Mouse (Mus musculus): ENCODE measurements around the gene P2rx4.
A peak's percentile ranks its signal among the peaks of the same experiment; 100 is the strongest.

The P2rx4 gene

GRCm38 (mm10) chr5:122703574-122703973 lies 3.8 kb upstream of the P2rx4 start:
- no peak for DNase-seq (ENCODE audit: low spot score)

- DNase-seq (ENCODE audit: low spot score): no peak
These were observed 2.8 kb upstream of the P2rx4 start for GRCm38 (mm10) chr5:122704571-122704970.

- no peak for DNase-seq (ENCODE audit: low spot score)
These were observed 2.2 kb upstream of the P2rx4 start for GRCm38 (mm10) chr5:122705174-122705573.

DNA sequence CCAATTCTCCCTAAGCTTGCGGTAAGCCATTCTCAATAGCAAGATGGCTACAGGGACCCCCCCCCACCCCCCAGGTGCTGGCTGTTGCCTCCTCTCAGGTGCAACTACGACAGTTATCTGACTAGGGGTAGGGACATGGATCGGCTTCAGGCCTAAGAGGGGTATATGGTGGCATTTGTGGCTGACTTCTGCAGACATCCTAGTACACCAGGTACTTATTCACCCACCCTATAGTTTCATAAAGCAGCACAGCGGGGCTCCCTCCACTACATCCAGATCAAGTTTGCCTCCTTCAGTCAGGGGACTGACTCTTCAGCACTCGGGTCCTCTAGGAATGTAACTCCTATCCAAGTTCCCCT lies 448 bp upstream of the P2rx4 start:
- DNase-seq (ENCODE audit: low spot score): no peak

DNA sequence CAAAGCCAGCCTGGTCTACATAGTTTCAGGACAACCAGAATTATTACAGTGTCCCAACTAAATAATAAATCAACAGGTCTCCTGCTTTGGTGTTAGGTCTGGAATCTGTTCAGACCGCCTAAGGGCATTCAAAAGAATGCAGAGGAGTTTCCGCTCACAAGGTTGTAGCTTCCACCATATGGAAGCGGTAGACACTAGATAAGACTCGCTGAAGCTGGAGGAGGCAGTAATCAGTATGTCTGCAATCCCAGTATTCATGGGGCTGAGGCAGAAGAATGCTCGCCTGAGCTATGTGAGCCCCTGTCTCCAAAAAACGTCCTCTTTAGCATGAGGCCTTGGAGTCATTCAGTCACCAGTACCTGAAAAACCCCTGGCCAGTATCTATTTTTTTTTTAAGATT lies 1.5 kb downstream of the P2rx4 start:
- no peak for DNase-seq (ENCODE audit: low spot score)

DNA sequence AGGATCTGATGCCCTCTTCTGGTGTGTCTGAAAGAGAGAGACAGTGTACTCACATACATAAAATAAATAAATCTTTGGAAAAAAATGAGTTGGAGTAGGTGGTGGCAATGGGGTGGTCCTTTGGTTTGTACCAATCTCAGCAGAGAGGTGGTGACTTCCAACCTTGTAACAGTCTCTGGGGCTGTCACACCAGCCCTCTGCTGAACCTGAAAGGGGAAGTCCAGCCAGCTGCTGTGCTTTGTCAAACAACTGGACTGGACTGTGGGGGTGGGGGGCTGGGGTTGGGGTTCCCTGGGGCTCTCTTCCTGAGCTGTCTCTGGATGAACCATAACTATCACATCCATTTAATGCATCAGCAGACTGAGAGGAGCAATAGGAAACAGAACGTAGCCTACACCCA lies 8.4 kb downstream of the P2rx4 start:
- no peak for DNase-seq (ENCODE audit: low spot score)

DNA sequence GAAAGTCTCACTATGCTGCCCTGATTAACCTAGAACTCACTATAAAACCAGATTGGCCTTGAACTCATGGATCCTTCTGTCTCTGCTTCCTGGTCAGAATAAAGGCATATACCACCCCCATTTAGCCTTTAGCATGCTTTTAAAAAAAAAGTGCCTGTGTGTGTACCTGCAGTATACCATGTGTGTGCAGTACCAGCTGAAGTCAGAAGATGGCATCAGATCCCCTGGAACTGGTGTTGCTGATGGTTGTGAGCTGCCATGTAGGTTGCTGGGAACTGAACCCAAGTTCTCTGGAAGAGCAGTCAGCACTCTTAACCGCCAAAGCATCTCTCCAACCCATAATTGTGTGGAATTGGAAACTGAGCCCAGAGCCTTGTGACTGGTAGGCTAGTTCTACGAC lies 9.4 kb downstream of the P2rx4 start:
- no peak for DNase-seq (ENCODE audit: low spot score)

GRCm38 (mm10) chr5:122718400-122718799 lies 11.1 kb downstream of the P2rx4 start:
- no peak for DNase-seq (ENCODE audit: low spot score)

DNA sequence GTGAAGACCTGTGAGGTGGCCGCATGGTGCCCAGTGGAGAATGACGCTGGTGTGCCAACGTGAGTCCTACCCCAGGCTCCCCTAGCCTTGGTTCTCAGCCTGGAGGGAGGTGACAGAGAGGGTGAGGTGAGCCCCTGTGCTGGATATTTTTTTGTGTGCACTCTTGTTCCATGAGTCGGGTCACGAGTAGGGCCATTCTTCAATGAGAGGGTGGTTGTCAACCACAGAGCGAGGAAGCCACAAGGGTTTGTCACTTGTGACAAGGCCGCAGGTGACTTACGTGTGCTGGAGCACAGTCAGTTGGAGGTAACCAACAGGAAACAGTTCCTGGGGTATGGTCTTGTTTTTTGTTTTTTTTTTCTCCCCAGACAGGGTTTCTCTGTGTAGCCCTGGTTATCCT lies 11.8 kb downstream of the P2rx4 start:
- no peak for DNase-seq (ENCODE audit: low spot score)

DNA sequence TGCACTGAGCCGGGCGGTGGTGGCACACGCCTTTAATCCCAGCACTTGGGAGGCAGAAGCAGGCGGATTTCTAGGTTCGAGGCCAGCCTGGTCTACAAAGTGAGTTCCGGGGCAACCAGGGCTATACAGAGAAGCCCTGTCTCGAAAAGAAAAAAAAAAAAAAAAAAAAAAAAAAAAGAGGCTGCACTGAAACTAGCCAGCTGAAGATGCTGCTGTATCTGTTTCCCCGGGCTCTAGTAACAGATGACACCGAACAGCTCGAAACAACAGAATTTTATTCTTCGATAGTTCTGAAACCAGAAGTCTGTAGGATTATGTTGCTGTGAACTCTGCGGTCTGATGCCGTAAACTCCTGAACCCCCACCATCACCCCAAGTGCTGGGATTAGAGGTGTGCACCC lies 18.1 kb downstream of the P2rx4 start:
- DNase-seq (ENCODE audit: low spot score): no peak

DNA sequence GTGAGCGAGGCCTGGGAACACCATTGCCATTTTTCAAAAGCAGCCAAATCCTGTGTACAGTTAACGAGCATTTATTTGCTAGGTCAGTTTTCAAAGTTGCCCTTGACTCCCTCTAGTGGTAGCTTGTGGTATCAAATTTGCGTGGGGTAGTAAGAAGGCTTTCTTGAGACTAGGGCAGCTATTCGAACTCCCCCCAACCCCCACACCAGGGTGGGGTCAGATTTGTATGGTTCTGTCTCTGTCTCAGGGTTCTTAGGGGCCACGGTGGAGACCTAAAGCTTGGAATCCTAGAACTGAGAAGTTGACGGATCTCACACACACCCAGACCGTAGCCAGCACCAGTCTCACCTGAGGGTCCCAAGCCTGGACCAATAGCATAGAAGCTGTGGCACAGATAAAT lies 18.7 kb downstream of the P2rx4 start:
- no peak for DNase-seq (ENCODE audit: low spot score)

DNA sequence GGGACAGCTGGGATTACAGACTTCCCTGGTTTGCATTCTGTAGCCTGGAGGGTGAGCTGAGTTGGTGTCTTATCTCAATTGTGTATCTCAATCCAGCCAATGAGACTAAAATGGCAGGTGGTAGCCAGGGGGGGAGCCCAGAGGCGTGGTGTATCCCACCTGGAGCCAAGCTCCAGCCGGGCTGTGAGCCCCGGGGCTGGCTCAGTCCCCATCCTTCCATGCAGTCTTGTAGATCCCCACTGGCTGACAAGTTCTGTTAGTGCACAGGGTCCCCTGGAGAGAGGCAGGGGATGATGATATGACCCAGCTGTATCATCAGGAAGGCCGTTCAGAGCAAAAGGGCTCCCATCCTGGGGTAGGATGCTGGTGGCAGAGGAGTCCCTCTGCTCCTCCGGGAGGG lies 19.3 kb downstream of the P2rx4 start:
- DNase-seq (ENCODE audit: low spot score): no peak

DNA sequence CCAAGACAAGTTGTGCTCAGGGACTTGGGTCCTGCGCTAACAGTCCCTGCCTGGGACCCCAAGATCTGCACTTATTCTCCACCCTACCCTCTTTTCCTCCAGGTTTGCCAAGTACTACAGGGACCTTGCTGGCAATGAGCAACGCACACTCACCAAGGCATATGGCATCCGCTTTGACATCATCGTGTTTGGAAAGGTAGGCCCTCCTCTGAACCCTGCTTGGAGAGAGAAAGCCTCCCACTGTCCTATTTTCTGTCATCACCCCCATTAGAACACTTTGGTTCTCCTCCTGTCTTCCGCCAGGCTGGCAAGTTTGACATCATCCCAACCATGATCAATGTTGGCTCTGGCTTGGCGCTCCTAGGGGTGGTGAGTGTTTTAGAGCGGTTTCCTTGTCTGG lies 19.8 kb downstream of the P2rx4 start:
- no peak for DNase-seq (ENCODE audit: low spot score)

DNA sequence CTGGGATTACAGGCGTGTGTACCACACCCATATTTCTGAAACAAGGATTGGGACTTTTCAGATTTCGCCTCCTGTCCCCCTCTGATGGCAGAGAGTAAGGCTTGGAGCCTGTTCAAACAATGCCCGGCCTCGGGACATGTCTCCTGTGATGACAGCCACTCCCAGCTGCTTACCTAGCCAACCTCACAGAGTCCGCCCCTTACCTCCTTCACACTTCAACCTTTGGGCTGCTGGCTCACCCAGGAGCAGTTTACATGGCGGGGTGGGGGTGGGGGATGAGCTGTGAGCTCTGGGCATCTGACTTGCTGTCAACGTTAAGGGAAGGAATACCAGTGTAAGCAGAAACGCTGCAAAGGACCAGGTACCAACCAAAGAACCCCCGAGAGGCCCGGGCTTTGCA lies 23.4 kb downstream of the P2rx4 start:
- no peak for DNase-seq (ENCODE audit: low spot score)

DNA sequence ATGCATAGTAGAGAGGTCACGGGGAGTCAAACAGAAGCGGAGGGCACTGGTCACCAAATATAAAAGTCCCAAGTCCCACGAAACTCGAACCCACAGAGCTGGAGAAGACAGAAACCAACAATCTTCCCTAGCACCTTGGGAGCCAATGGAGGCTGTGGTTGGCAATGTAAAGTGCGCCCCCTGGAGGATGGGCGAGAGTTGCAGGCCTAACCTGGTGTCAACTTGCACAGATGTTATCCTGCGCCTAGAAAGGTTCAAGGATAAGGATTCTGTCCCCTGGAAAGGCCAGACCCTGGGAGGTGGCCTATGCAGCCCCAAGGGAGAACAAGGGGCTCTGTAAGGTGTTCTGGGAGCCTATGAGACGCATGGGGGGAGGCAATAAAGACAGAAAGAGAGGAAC lies 24.0 kb downstream of the P2rx4 start:
- peak; percentile 55 for DNase-seq (ENCODE audit: low spot score)

GRCm38 (mm10) chr5:122731991-122732673 lies 24.8 kb downstream of the P2rx4 start:
- DNase-seq (ENCODE audit: low spot score): no peak

- DNase-seq (ENCODE audit: low spot score): no peak
These were observed 26.5 kb downstream of the P2rx4 start for GRCm38 (mm10) chr5:122733881-122734280.

GRCm38 (mm10) chr5:122735853-122736252 lies 28.5 kb downstream of the P2rx4 start:
- DNase-seq (ENCODE audit: low spot score): no peak

- no peak for DNase-seq (ENCODE audit: low spot score)
These were observed 29.4 kb downstream of the P2rx4 start for GRCm38 (mm10) chr5:122736761-122737160.

DNA sequence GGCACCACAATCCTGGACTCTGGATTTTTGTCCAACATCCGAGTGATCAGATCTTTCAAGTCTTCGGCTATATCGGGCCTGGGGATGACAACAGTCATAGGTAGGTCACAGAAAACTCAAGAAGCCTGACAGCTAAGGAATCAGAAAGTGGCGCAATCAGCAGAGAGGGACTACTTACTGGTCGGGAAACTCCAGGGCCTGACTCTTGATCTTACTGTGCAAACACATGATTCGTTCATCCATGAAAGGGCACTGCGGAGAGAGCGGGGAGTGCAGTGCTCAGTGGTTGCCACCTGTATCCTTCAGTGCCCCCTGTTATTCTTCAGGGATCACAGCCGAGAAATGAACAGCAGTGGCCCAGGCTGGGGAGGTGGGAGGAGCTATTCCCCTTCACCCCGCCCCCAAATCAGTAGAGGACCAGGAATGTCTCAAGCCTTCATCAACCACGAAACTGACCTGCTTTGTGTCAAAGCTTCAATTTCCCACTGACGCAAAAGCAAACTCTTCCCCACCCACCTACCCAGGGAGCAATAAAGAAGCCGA lies 36.6 kb downstream of the P2rx4 start:
- no peak for DNase-seq (ENCODE audit: low spot score)

- DNase-seq (ENCODE audit: low spot score): no peak
These were observed 40.6 kb downstream of the P2rx4 start for GRCm38 (mm10) chr5:122747950-122748349.

- DNase-seq (ENCODE audit: low spot score): no peak
These were observed 47.1 kb downstream of the P2rx4 start for GRCm38 (mm10) chr5:122754477-122754876.

GRCm38 (mm10) chr5:122755620-122756019 lies 48.3 kb downstream of the P2rx4 start:
- no peak for DNase-seq (ENCODE audit: low spot score)

- DNase-seq (ENCODE audit: low spot score): no peak
These were observed 48.8 kb downstream of the P2rx4 start for GRCm38 (mm10) chr5:122756144-122756543.

Measured in ovary, postnatal 36 days (tissue).